Mouse (Mus musculus) c-Kit-positive CD71-positive TER-119-negative erythroid progenitor cells, embryonic 14.5 days (primary cell): ENCODE data around the gene Ltb4r2.
"Not testable (repeated sequence)": the region's sequence is repeated elsewhere in the genome, so short reads cannot be mapped to it uniquely, and the experiment has no call there.

ENCODE experiments used
- DNase-seq: peaks from one replicate; pipeline ENCODE4 v3.0.0-alpha.2; 2013; ENCODE audit warnings: low read depth

The Ltb4r2 gene

DNA sequence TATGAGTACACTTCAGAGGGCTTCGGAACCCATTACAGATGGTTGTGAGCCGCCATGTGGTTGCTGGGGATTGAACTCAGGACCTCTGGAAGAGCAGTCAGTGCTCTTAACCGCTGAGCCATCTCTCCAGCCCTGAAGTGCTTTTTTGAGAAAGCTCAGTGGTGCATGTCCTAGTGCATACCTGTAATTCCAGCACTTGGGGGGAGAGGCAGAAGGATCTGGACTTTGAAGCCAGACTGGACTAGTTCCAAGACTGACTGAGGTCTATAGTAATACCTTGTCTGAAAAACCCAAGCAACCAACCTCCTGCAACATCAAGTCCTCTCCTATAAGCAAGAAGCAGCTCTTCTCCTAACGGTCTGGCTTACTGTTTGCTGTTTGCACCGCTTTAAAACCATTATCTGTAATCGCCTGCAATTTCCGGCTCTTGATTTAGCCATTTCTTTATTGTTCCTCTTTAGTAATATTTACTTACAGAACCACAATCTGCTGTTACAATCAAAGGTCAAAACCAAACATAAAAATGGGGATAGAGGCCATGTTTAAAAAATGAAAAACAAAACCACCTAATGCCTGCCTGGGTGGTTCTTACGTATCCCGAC lies 24.0 kb upstream of the Ltb4r2 start:
- no peak for DNase-seq

DNA sequence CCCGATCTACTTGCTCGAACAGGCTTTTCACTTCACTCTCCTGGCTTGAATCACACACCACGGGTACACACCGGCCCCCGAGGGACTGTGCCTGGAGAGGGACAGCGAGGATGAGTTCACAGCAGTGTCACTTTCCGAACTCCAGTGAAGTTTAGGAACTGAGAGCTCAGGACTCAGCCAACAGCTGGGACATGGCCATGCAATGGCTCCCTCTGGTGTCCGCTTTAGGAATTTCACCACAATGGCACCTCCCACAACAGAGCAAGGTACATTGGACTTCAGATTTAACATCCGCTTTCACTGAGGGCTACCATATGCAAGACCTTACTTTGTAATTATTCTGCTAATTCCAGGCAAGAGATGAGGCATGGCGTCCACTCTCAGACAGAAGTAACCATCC lies 17.5 kb upstream of the Ltb4r2 start:
- peak; percentile 83 for DNase-seq

- no peak for DNase-seq
Measured at GRCm38 (mm10) chr14:55745180-55745860, 15.9 kb upstream of the Ltb4r2 start, which contains the start of the genes Dhrs1 and Nop9. Dhrs1 (minus strand) TSS chr14:55745690. Nop9 (plus strand) TSS chr14:55745693.

- DNase-seq: no peak
Measured at GRCm38 (mm10) chr14:55745861-55746237, 15.4 kb upstream of the Ltb4r2 start.

DNA sequence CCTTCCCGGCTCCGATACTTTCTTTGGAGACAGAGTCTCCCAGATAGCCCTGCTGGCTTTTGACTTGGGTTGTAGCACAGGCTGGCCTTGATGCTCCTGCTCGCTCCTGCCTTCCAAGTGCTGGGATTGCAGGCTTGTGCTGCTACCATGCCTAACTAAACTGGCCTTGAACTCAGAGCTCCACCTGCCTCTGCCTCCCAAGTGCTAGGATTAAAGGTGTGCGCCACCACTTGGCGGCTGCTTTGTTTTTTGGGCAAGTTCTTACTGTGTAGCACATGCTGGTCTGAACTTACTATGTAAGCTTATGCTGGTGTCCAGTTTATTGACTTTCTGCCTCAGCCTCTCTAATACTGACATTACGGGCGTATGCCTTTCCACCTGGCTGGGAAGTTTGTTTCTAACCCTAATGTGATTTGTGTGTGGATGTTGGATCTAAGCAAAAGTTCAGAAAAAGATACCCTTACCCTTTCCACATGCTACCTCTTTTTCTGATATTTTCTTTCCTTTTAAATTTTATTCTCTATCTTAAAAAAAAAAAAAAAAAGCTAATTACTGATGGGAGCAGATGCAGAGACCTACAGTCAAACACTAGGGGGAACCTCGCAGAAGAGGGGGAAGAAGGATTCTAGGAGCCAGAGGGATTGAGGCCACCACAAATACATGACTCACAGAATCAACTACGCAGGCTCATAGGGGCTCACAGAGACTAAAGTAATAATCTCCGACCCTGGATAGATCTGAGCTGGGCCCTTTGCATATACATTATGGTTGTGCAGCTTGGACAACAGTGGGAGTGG lies 14.0 kb upstream of the Ltb4r2 start:
- DNase-seq: no peak

GRCm38 (mm10) chr14:55757566-55757965 lies 3.7 kb upstream of the Ltb4r2 start:
- DNase-seq: no peak

GRCm38 (mm10) chr14:55758363-55758784 lies 2.9 kb upstream of the Ltb4r2 start, which contains the start of gene Cideb:
Cideb (minus strand) TSS chr14:55758458.
- peak; percentile 62 for DNase-seq

- not testable (repeated sequence) for DNase-seq
Measured at GRCm38 (mm10) chr14:55760156-55760555, 1.1 kb upstream of the Ltb4r2 start.

- DNase-seq: no peak
Measured at GRCm38 (mm10) chr14:55762001-55762821, 983 bp downstream of the Ltb4r2 start.

DNA sequence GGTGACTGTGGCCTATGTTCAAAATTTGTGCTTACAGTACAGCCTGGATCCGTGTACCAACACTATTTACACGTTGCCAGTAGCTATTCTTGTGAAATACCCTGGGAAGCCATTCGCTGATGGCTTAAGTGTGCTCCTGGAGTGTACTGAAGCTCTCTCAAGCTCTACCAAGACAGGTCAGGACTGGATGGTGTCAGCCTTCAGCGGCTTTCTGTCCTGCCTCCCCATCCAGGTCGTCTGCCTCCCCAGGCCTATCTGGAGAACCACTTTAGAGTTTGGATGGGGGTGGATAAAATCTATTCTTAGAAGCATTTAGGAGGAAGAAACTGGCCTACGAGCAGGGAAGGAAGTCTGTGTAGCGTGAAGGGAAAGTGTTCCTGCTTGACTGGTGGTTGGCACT lies 1.9 kb downstream of the Ltb4r2 start:
- DNase-seq: no peak

DNA sequence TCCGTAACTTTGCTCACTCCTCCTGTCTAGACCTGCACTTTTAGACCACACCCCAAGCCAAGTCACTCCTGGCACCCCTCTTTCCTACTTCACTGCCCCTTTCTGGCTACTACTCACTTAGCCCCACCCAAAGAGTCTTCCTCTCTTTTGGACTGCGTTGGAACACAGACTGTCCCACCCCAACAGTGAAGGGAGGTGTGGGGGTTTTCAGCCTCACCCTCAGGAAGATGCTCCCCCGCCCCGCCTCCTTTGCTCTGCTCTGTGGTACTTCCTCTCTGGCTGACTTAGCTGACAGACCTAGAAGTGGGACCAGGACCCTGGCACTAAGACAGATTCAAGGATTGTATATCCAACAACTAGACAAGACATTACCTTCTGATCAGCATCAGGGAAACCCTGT lies 4.5 kb downstream of the Ltb4r2 start, which contains the start of gene Ltb4r1:
Gene Ltb4r1, plus strand, starts transcription at position 267 of the 400 bp plus-strand sequence.
- DNase-seq: no peak

DNA sequence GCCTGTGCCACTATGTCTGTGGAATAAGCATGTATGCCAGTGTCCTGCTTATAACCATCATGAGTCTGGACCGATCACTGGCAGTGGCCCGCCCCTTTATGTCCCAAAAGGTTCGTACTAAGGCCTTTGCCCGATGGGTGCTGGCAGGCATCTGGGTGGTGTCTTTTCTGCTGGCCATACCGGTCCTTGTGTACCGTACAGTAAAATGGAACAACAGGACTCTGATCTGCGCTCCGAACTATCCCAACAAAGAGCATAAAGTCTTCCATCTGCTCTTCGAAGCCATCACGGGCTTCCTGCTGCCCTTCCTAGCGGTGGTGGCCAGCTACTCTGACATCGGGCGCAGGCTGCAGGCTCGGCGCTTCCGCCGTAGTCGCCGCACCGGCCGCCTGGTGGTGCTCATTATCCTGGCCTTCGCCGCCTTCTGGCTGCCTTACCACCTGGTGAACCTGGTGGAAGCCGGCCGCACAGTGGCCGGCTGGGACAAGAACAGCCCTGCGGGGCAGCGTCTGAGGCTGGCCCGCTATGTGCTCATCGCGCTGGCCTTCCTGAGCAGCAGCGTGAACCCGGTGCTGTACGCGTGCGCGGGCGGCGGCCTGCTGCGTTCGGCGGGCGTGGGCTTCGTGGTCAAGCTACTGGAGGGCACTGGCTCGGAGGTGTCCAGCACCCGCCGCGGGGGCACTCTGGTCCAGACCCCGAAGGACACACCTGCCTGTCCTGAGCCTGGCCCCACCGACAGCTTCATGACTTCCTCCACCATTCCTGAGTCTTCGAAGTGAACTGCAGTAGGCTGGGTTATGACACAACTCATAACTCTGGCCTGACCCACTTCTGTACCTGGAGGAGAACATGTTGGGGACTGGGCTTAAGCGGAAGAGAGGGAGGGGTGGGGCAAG lies 6.5 kb downstream of the Ltb4r2 start:
- no peak for DNase-seq

DNA sequence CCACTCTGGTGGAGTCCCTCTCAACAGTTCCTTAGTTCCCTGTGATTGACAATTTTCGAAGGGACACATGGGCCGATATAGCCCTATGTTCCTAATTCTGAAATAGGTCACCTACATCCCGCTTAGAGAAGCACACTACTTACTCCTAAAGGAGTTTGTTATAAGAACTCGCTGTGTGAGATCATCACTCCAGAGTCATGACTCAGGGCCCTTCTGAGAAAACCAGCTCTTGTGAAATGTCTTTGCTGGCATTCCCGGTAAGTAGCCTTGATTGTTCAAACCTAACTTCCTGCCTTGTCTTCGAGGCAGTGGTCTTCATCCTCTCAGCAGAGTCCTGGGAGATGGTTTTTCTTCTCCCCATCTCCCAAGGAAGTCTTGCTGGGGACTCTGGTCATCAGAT lies 7.3 kb downstream of the Ltb4r2 start:
- DNase-seq: no peak

DNA sequence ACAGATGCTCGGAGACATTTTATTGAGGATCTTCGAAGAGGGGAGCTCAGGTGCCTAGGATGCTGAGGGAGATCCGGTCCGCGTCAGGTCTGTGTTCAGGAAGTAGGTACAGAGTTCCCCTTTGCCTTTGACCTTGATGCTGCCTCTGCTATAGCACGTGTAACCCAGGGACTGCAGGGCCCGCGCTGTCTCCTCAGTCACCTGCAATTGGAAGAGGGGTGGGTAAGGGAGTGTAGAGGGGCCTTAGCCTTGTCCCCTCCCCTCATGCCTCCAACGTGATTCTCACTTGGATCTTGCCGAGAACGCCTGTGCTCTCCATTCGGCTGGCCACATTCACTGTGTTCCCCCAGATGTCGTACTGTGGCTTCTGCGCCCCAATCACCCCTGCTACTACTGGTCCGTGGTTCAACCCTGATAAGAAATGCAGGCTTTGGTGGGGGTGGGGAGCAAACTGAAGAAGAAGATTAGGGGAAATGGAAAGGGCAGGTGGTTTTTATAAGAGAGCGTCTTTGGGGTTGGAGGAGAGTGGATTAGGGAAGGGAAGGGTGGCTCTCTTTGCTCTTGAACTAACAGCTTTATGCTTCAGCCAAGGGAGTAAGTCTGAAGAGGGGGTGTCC lies 8.0 kb downstream of the Ltb4r2 start:
- DNase-seq: peak; percentile 54

DNA sequence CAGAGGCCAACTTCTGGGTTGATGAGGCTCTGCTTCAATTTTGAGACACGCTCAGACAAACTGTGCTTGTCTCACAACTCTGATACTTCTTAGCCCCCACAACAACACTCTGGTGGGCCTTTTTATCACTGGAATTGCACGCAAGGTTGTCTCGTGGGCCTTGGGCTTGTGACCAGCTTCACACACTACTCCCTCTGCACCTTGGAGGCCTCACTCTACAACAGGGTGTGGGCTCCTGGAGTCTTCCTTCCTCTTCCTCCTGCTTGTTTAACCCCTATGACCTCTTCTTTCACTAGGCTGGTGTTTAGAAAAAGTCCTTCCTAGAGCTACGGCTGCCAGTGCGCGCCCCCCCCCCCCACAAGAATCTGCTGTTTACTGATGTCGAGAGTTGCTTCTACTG lies 15.5 kb downstream of the Ltb4r2 start:
- no peak for DNase-seq

GRCm38 (mm10) chr14:55777176-55777575 lies 15.9 kb downstream of the Ltb4r2 start:
- no peak for DNase-seq

DNA sequence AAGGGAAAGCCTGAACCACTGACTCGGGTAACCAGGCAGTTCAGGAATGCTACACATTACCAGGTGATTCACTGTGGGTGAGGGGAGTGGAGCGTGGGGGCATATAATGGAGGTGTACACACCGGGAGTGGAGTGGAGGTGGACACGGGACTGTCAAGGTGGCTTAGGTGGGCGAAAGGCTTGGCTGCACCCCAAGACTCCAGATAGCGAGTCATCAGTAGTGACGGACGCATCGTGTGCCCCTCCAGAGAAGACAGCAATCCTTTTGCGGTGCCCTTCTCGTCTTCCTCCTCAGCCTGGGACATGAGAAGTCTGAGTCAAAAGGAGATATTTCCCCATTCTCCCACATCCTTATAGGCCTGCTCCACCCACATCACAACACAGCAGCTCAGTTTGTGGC lies 16.6 kb downstream of the Ltb4r2 start:
- DNase-seq: no peak

DNA sequence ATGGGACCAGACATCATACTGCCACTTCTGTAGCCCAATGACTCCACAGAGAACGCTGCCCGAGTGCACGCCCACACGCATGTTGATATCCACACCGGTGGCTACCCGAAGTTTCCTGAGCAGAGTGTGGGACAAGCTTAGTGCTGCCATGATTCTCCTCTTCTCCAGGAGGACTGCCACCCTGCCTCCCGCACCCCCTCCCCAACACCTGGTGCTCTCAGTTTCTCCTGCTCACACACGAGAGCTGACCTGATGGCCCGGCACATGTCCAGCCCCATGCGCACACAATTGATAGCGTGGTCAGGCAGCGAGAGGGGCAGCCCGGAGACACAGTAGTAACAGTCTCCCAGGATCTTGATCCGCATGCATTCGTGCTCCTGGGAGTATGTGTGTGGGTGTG lies 17.5 kb downstream of the Ltb4r2 start:
- DNase-seq: no peak

GRCm38 (mm10) chr14:55779656-55780055 lies 18.4 kb downstream of the Ltb4r2 start:
- DNase-seq: no peak

DNA sequence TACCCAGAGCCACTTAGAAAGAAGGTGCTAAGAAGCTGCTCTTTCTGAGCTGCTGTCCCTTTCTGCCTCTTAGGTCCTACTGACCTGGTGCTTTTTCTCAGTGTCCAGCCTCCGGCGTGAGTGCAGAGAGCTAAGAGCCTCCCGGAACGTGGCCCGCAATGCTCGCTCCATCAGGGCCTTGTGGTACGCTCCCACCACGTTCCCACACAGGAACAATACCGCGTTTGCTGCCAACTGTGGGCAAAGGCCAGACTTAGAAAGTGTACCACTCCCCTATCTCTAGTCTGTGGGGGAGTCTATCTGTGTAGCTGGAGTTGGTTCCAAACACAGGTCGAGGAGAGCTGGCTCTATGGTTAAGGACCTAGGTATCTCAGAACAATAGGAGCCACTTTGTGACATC lies 19.5 kb downstream of the Ltb4r2 start:
- no peak for DNase-seq
